Mouse (Mus musculus): Measurements from ENCODE around the gene Atn1. TPM values are rescaled to one million over a fixed set of nuclear protein-coding genes. Genes with fewer than 3 reads are reported as not detected.
A peak's percentile ranks its signal among the peaks of the same experiment; 100 is the strongest.

Gene Atn1
- polyA plus RNA-seq, 1 experiment from 2014 or later, result 9.0 TPM

GRCm38 (mm10) chr6:124767536-124767919, 11.2 kb upstream of the Atn1 start:
- ATAC-seq (replicated peaks; ENCODE audit: insufficient number of reproducible peaks, low FRiP score, low TSS enrichment, low read depth), result no peak
- Histone ChIP-seq H3K4me1 (ENCODE audit: control insufficient read depth, insufficient read depth, low read length) (peaks cover 4% of the 10 kb centered on the region), H3K27ac (replicated peaks; ENCODE audit: low read depth, low read length) (no peak overlapping the region), H3K4me3 (ENCODE audit: low read depth, low read length) (no peak overlapping the region), H3K9ac (replicated peaks; ENCODE audit: low read length) (no peak overlapping the region), H3K36me3 (replicated peaks; ENCODE audit: control insufficient read depth, insufficient read depth, low read depth, low read length) (no peaks in the 10 kb centered on the region), H3K4me2 (ENCODE audit: low read depth, low read length) (no peak overlapping the region), H3K27me3 (ENCODE audit: control insufficient read depth, insufficient read depth, low read length) (peaks cover 3% of the 10 kb centered on the region; the same call in 1 of the 2 replicates), H3K9me3 (replicated peaks; ENCODE audit: control insufficient read depth, low read length) (no peaks in the 10 kb centered on the region)
- DNase-seq (ENCODE audit: low spot score), result no peak
- 28% methylated on average over 4 of the region's 4 CpGs for WGBS

GRCm38 (mm10) chr6:124765951-124766350, 9.6 kb upstream of the Atn1 start:
- Histone ChIP-seq H3K9ac (replicated peaks; ENCODE audit: low read length) (no peak overlapping the region), H3K27me3 (ENCODE audit: control insufficient read depth, insufficient read depth, low read length) (peaks cover 3% of the 10 kb centered on the region; the same call in 1 of the 2 replicates), H3K9me3 (replicated peaks; ENCODE audit: control insufficient read depth, low read length) (no peaks in the 10 kb centered on the region), H3K27ac (replicated peaks; ENCODE audit: low read depth, low read length) (no peak overlapping the region), H3K4me2 (ENCODE audit: low read depth, low read length) (no peak overlapping the region), H3K36me3 (replicated peaks; ENCODE audit: control insufficient read depth, insufficient read depth, low read depth, low read length) (no peaks in the 10 kb centered on the region), H3K4me1 (ENCODE audit: control insufficient read depth, insufficient read depth, low read length) (peaks cover 4% of the 10 kb centered on the region), H3K4me3 (ENCODE audit: low read depth, low read length) (no peak overlapping the region)
- DNase-seq (ENCODE audit: low spot score) (no peak), ATAC-seq (replicated peaks; ENCODE audit: insufficient number of reproducible peaks, low FRiP score, low TSS enrichment, low read depth) (no peak)
- WGBS, result 88% methylated on average over 7 of the region's 7 CpGs

GRCm38 (mm10) chr6:124759259-124759658, 2.9 kb upstream of the Atn1 start:
- DNase-seq (ENCODE audit: low spot score), result peak; percentile 89
- Histone ChIP-seq H3K4me1 (ENCODE audit: control insufficient read depth, insufficient read depth, low read length) (peaks cover 6% of the 10 kb centered on the region; the same call in 1 of the 2 replicates), H3K36me3 (replicated peaks; ENCODE audit: control insufficient read depth, insufficient read depth, low read depth, low read length) (no peaks in the 10 kb centered on the region), H3K9ac (replicated peaks; ENCODE audit: low read length) (peak overlapping the region; percentile 1), H3K27me3 (ENCODE audit: control insufficient read depth, insufficient read depth, low read length) (no peaks in the 10 kb centered on the region), H3K27ac (replicated peaks; ENCODE audit: low read depth, low read length) (peak overlapping the region; percentile 96; the same call in 1 of the 2 replicates), H3K4me2 (ENCODE audit: low read depth, low read length) (peak overlapping the region; percentile 1; the same call in 1 of the 2 replicates), H3K9me3 (replicated peaks; ENCODE audit: control insufficient read depth, low read length) (no peaks in the 10 kb centered on the region), H3K4me3 (ENCODE audit: low read depth, low read length) (no peak overlapping the region)
- 1% methylated on average over 5 of the region's 5 CpGs for WGBS
- no peak for ATAC-seq (replicated peaks; ENCODE audit: insufficient number of reproducible peaks, low FRiP score, low TSS enrichment, low read depth)

- H3K4me2 ChIP-seq (ENCODE audit: low read depth, low read length), result peak overlapping the region; percentile 60
- DNase-seq (ENCODE audit: low spot score), result no peak
- H3K27ac ChIP-seq (replicated peaks; ENCODE audit: low read depth, low read length), result peak overlapping the region; percentile 96
- H3K36me3 ChIP-seq (replicated peaks; ENCODE audit: control insufficient read depth, insufficient read depth, low read depth, low read length), result no peaks in the 10 kb centered on the region
- ATAC-seq (replicated peaks; ENCODE audit: insufficient number of reproducible peaks, low FRiP score, low TSS enrichment, low read depth), result no peak
- H3K9me3 ChIP-seq (replicated peaks; ENCODE audit: control insufficient read depth, low read length), result no peaks in the 10 kb centered on the region
- H3K4me3 ChIP-seq (ENCODE audit: low read depth, low read length), result no peak overlapping the region
- 66% methylated on average over 2 of the region's 2 CpGs for WGBS
- peak overlapping the region; percentile 1 for H3K9ac ChIP-seq (replicated peaks; ENCODE audit: low read length)
- no peaks in the 10 kb centered on the region for H3K27me3 ChIP-seq (ENCODE audit: control insufficient read depth, insufficient read depth, low read length)
- peaks cover 6% of the 10 kb centered on the region; the same call in 1 of the 2 replicates for H3K4me1 ChIP-seq (ENCODE audit: control insufficient read depth, insufficient read depth, low read length)
Measured at GRCm38 (mm10) chr6:124758849-124759232, 2.5 kb upstream of the Atn1 start.

GRCm38 (mm10) chr6:124757909-124758848, 1.9 kb upstream of the Atn1 start:
- Histone ChIP-seq H3K27me3 (ENCODE audit: control insufficient read depth, insufficient read depth, low read length) (no peaks in the 10 kb centered on the region), H3K27ac (replicated peaks; ENCODE audit: low read depth, low read length) (peak overlapping the region; percentile 96), H3K9me3 (replicated peaks; ENCODE audit: control insufficient read depth, low read length) (no peaks in the 10 kb centered on the region), H3K4me3 (ENCODE audit: low read depth, low read length) (peak overlapping the region; percentile 78), H3K9ac (replicated peaks; ENCODE audit: low read length) (peak overlapping the region; percentile 95), H3K4me1 (ENCODE audit: control insufficient read depth, insufficient read depth, low read length) (peaks cover 6% of the 10 kb centered on the region; the same call in 1 of the 2 replicates), H3K4me2 (ENCODE audit: low read depth, low read length) (peak overlapping the region; percentile 60), H3K36me3 (replicated peaks; ENCODE audit: control insufficient read depth, insufficient read depth, low read depth, low read length) (no peaks in the 10 kb centered on the region)
- DNase-seq (ENCODE audit: low spot score) (peak; percentile 66), ATAC-seq (replicated peaks; ENCODE audit: insufficient number of reproducible peaks, low FRiP score, low TSS enrichment, low read depth) (no peak)
- 22% methylated on average over 5 of the region's 5 CpGs for WGBS

GRCm38 (mm10) chr6:124757351-124757880, 1.1 kb upstream of the Atn1 start:
- peaks cover 6% of the 10 kb centered on the region; the same call in 1 of the 2 replicates for H3K4me1 ChIP-seq (ENCODE audit: control insufficient read depth, insufficient read depth, low read length)
- no peak for DNase-seq (ENCODE audit: low spot score)

GRCm38 (mm10) chr6:124756652-124757350, 477 bp upstream of the Atn1 start:
- no peaks in the 10 kb centered on the region; the same call in 1 of the 2 replicates for H3K36me3 ChIP-seq (replicated peaks; ENCODE audit: control insufficient read depth, insufficient read depth, low read depth, low read length)
- peak overlapping the region; percentile 78 for H3K4me3 ChIP-seq (ENCODE audit: low read depth, low read length)
- peak; percentile 86 for DNase-seq (ENCODE audit: low spot score)
- no peaks in the 10 kb centered on the region for H3K9me3 ChIP-seq (replicated peaks; ENCODE audit: control insufficient read depth, low read length)
- peak overlapping the region; percentile 95 for H3K9ac ChIP-seq (replicated peaks; ENCODE audit: low read length)
- H3K4me1 ChIP-seq (ENCODE audit: control insufficient read depth, insufficient read depth, low read length), result peaks cover 6% of the 10 kb centered on the region; the same call in 1 of the 2 replicates
- H3K27ac ChIP-seq (replicated peaks; ENCODE audit: low read depth, low read length), result peak overlapping the region; percentile 96
- peak; percentile 61 for ATAC-seq (replicated peaks; ENCODE audit: insufficient number of reproducible peaks, low FRiP score, low TSS enrichment, low read depth)
- peak overlapping the region; percentile 60 for H3K4me2 ChIP-seq (ENCODE audit: low read depth, low read length)
- H3K27me3 ChIP-seq (ENCODE audit: control insufficient read depth, insufficient read depth, low read length), result no peaks in the 10 kb centered on the region
- under 1% methylated on average over 33 of the region's 54 CpGs for WGBS

More at GRCm38 (mm10) chr6:124757351-124757880, 1.1 kb upstream of the Atn1 start:
- Histone ChIP-seq H3K4me3 (ENCODE audit: low read depth, low read length) (peak overlapping the region; percentile 78), H3K9ac (replicated peaks; ENCODE audit: low read length) (peak overlapping the region; percentile 95), H3K27me3 (ENCODE audit: control insufficient read depth, insufficient read depth, low read length) (no peaks in the 10 kb centered on the region), H3K9me3 (replicated peaks; ENCODE audit: control insufficient read depth, low read length) (no peaks in the 10 kb centered on the region), H3K4me2 (ENCODE audit: low read depth, low read length) (peak overlapping the region; percentile 60), H3K27ac (replicated peaks; ENCODE audit: low read depth, low read length) (peak overlapping the region; percentile 96), H3K36me3 (replicated peaks; ENCODE audit: control insufficient read depth, insufficient read depth, low read depth, low read length) (no peaks in the 10 kb centered on the region; the same call in 1 of the 2 replicates)
- no peak for ATAC-seq (replicated peaks; ENCODE audit: insufficient number of reproducible peaks, low FRiP score, low TSS enrichment, low read depth)
- 5% methylated on average over 5 of the region's 5 CpGs for WGBS

Data from embryonic facial prominence, embryonic 11.5 days (tissue).